Mouse (Mus musculus) erythroblast, embryonic 14.5 days (primary cell): ENCODE results near the gene Dennd1a.

ENCODE experiments used
- GATA1 ChIP-seq: IDR thresholded peaks from 2 replicates; pipeline ENCODE4 v1.6.1; 2012; ENCODE audit warnings: low read length, inconsistent platforms, mixed read lengths
- TAL1 ChIP-seq: IDR thresholded peaks from 3 replicates; pipeline ENCODE4 v1.6.1; 2012; ENCODE audit warnings: low read length, inconsistent platforms, mixed read lengths

DNA sequence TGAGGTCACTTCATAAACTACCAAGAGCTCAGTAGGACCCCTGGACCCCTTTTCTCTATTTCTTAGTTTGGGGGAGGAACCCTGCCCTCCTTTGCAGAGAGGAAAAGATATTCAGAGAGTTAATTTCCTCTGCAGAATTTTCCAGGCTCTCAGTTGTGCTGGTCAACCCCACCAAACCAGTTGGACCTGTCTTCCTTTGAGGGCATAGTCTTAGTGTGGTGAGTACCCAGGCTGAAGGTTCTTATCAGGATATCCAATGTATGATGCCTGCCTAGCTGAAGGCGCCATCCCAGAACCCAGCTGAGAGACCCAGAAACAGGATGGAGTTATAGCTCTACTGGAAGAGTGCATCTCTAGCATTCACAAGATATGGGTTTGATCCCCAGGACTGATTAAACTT, 536.1 kb downstream of the Dennd1a start:
- TF ChIP-seq GATA1 (no peak), TAL1 (no peak)
